ENCODE assay signal across 25 mouse cellular contexts in the genomic region with DNA sequence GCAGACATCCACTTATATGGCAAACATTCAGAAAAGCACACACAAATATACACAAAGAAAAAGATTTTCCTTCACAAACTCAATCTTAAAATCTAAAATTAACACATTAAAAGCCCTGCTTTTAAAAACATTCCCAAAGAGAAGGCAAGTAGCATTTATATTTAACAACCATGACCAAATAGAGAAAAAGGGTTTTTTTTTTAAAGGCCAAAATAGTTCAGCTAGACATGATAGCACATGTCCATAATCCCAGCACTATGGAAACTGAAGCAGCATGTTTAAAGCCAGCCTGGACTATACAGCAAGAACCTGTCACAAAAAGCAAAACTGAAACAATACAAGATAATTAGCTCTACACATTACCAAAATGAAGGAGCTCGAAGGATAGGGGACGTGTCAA.
"Had no signal": no experiment of that assay in that cellular context is flagged by ENCODE, and none has a peak within 500 bp of the region (broad histone marks: within the 10 kb centered on the region; RNA-seq: fewer than 3 reads in every experiment).

No protein-coding gene starts in this region.

- H3K9ac ChIP-seq: embryonic facial prominence, embryonic 12.5 days; embryonic facial prominence, embryonic 13.5 days; embryonic facial prominence, embryonic 15.5 days; forebrain, embryonic 12.5 days; forebrain, embryonic 13.5 days; forebrain, embryonic 15.5 days; forebrain, postnatal 0 days had no signal

- H3K27ac ChIP-seq: embryonic facial prominence, embryonic 10.5 days; embryonic facial prominence, embryonic 12.5 days; embryonic facial prominence, embryonic 13.5 days; embryonic facial prominence, embryonic 15.5 days; forebrain, embryonic 10.5 days; forebrain, embryonic 12.5 days; forebrain, embryonic 13.5 days; forebrain, embryonic 15.5 days; gastrocnemius, adult 2 months; heart, adult 2 months had no signal

- H3K4me1 ChIP-seq: embryonic facial prominence, embryonic 10.5 days; embryonic facial prominence, embryonic 12.5 days; embryonic facial prominence, embryonic 13.5 days; embryonic facial prominence, embryonic 15.5 days; forebrain, embryonic 10.5 days; forebrain, embryonic 12.5 days; forebrain, embryonic 13.5 days; forebrain, embryonic 15.5 days had no signal

- H3K4me3 ChIP-seq: embryonic facial prominence, embryonic 10.5 days; embryonic facial prominence, embryonic 12.5 days; embryonic facial prominence, embryonic 13.5 days; embryonic facial prominence, embryonic 15.5 days; erythroblast, embryonic 14.5 days; forebrain, embryonic 10.5 days; forebrain, embryonic 12.5 days; forebrain, embryonic 13.5 days; forebrain, embryonic 15.5 days; gastrocnemius, adult 2 months; heart, adult 2 months had no signal

- H3K36me3 ChIP-seq: embryonic facial prominence, embryonic 12.5 days; embryonic facial prominence, embryonic 15.5 days had no signal

- H3K27me3 ChIP-seq: embryonic facial prominence, embryonic 12.5 days; embryonic facial prominence, embryonic 13.5 days; embryonic facial prominence, embryonic 15.5 days; forebrain, embryonic 12.5 days; forebrain, embryonic 13.5 days; forebrain, embryonic 15.5 days had no signal

- DNase-seq: cerebellum, adult 9-10 months; cerebellum, adult 9-11 months; cerebellum, postnatal 10 days; cerebellum, postnatal 14 days; cerebellum, postnatal 25 days; cerebellum, postnatal 36 days; embryo, embryonic 11 days; forebrain, postnatal 0 days; gastrocnemius, adult 2 months; gastrocnemius, postnatal 10 days; gastrocnemius, postnatal 14 days; gastrocnemius, postnatal 25 days; gastrocnemius, postnatal 36 days; heart, adult 11 months; heart, adult 18-20 months; heart, adult 2 months had no signal

- H3K9me3 ChIP-seq: embryonic facial prominence, embryonic 10.5 days; embryonic facial prominence, embryonic 12.5 days; embryonic facial prominence, embryonic 13.5 days; embryonic facial prominence, embryonic 15.5 days; forebrain, embryonic 10.5 days; forebrain, embryonic 12.5 days; forebrain, embryonic 13.5 days; forebrain, embryonic 15.5 days had no signal

- H3K4me2 ChIP-seq: embryonic facial prominence, embryonic 12.5 days; embryonic facial prominence, embryonic 13.5 days; embryonic facial prominence, embryonic 15.5 days; forebrain, embryonic 12.5 days; forebrain, embryonic 13.5 days; forebrain, embryonic 15.5 days had no signal
